Mouse (Mus musculus) hindbrain, embryonic 15.5 days (tissue): ENCODE measurements around the gene Pus10. TPM values are rescaled to one million over a fixed set of nuclear protein-coding genes. Genes with fewer than 3 reads are reported as not detected.
"Not testable (repeated sequence)": the region's sequence is repeated elsewhere in the genome, so short reads cannot be mapped to it uniquely, and the experiment has no call there.

Experiments
- ATAC-seq: fragments of 200-750 bp; cut with Nextera tagmentation; 2 replicates; pipeline ENCODE4 v1.8.0; 2017; ENCODE audit warnings: low read depth, moderate number of reproducible peaks, moderate TSS enrichment; ENCODE audit not compliant: low FRiP score
- H3K27ac ChIP-seq: fragments of 300-500 bp; sonication (generic); replicated peaks from 2 replicates; pipeline ENCODE4 v1.5.1; 2015; ENCODE audit warnings: mild to moderate bottlenecking, inconsistent platforms
- H3K27me3 ChIP-seq: fragments of 300-500 bp; sonication (generic); 2 replicates; pipeline ENCODE4 v1.6.1; 2015; ENCODE audit warnings: control low read depth, inconsistent platforms
- H3K36me3 ChIP-seq: fragments of 300-500 bp; sonication (generic); 2 replicates; pipeline ENCODE4 v1.6.1; 2015; ENCODE audit warnings: control low read depth, inconsistent platforms
- H3K4me1 ChIP-seq: fragments of 300-500 bp; sonication (generic); replicated peaks from 2 replicates; pipeline ENCODE4 v1.6.1; 2015; ENCODE audit warnings: control low read depth, inconsistent platforms
- H3K4me2 ChIP-seq: fragments of 300-500 bp; sonication (generic); 2 replicates; pipeline ENCODE4 v1.6.1; 2015; ENCODE audit warnings: moderate library complexity, mild to moderate bottlenecking, inconsistent platforms
- H3K4me3 ChIP-seq: fragments of 300-500 bp; sonication (generic); 2 replicates; pipeline ENCODE4 v1.5.1; 2015; ENCODE audit warnings: mild to moderate bottlenecking, inconsistent platforms
- H3K9ac ChIP-seq: fragments of 300-500 bp; sonication (generic); 2 replicates; pipeline ENCODE4 v1.6.1; 2015; ENCODE audit warnings: inconsistent platforms
- H3K9me3 ChIP-seq: fragments of 300-500 bp; sonication (generic); 2 replicates; pipeline ENCODE4 v1.6.1; 2016; ENCODE audit warnings: control low read depth, inconsistent platforms
- WGBS: fragments of 180-500 bp; shearing (Covaris S2); methylation state at CpG from one replicate; pipeline ENCODE4 v1.1.7; 2015; 5-methylcytosine and 5-hydroxymethylcytosine counted together
- polyA plus RNA-seq: library from polyadenylated mRNA; unstranded; fragments of >200 nt; fragmentation: Nextera tagmentation; extraction: Ambion mirVana; gene quantifications from 2 replicates; pipeline ENCODE4 v1.2.1, GENCODE M21; 2015

Gene Pus10
- polyA plus RNA-seq, 1 experiment from 2014 or later: 10.9 TPM

DNA sequence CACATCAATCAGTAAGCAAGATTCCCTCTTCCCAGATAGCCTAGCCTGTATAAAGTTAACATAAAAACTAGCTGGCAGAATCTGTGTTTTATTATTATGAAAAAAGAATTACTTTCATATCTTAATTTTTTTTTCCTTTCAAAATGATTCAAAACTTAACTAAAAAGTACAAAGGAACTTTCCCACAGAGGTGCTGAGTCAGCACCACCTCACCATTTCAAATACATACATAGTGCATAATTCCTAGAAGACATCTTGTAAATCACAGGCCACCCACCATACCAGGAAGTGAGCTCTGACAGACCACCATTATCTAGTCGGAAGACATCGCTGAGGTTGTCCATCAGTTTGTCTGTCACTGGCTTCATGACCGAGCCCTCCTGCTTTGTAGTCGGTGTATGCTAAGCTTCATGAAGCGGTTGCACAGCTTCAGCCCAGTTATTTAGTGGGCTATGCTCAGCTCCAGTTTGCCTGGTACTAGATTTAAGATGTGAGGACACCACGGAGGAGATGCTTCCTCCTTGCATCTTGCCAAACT lies 69.3 kb downstream of the Pus10 start:
- no peak overlapping the region for H3K9ac ChIP-seq
- peaks cover 12% of the 10 kb centered on the region for H3K36me3 ChIP-seq
- H3K4me3 ChIP-seq: no peak overlapping the region
- WGBS: 94% methylated on average over 6 of the region's 6 CpGs
- H3K4me2 ChIP-seq: no peak overlapping the region
- no peaks in the 10 kb centered on the region for H3K9me3 ChIP-seq
- no peaks in the 10 kb centered on the region for H3K4me1 ChIP-seq
- no peak for ATAC-seq
- no peak overlapping the region for H3K27ac ChIP-seq
- H3K27me3 ChIP-seq: no peaks in the 10 kb centered on the region

DNA sequence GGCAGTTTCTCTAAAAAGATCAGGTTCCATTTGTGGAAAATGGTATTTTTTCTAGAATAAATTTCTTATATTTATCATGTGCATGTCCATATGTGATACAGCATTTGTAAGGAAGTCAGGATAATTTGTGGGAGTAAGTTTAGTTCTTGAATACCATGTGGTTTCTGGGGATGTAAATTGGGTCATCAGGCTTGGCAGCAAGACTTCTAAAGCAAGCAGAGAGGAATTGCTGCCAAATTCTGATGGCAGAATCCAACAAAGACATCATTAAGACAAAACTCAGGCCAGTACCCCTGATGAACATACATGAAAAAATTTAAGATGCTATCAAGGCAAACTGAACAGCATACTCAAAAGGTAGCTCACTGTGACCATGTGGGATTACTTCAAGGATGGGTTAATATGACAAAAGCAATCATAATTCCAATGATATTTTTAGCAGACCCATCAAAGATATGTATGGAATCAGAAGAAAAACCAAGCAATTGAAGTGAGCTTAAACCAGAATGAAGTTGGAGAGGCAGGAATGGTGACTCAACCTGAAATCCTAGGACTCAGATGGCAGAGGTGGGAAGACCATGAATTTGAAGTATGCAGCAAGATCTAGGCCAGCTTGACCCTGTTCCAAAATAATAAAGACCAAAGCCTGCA lies 70.5 kb downstream of the Pus10 start:
- Histone ChIP-seq H3K4me1 (no peaks in the 10 kb centered on the region), H3K9ac (no peak overlapping the region), H3K27ac (no peak overlapping the region), H3K4me3 (no peak overlapping the region), H3K9me3 (no peaks in the 10 kb centered on the region), H3K4me2 (no peak overlapping the region), H3K27me3 (no peaks in the 10 kb centered on the region), H3K36me3 (peaks cover 9% of the 10 kb centered on the region)
- ATAC-seq: no peak

DNA sequence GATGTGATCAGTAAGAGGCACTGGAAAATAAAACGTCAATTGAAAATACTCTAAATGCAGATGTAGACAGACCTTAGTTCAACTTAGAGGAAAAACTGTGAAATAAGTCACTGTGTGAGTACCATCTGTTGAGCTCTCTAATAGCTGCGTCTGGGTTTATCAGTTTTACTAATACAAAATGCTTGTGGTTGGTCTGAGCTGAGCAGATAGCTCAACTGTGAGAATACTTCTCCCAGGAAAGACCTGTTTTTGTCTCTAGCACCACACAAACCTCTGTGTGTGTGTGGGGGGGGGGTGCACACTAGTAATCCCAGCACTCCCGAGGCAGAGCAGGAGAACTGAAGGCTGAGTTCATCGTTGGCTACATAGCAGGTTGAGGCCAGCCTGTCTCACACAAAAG lies 75.4 kb downstream of the Pus10 start:
- no peaks in the 10 kb centered on the region for H3K27me3 ChIP-seq
- H3K36me3 ChIP-seq: no peaks in the 10 kb centered on the region
- WGBS: 84% methylated on average over 4 of the region's 4 CpGs
- H3K27ac ChIP-seq: no peak overlapping the region
- H3K9me3 ChIP-seq: no peaks in the 10 kb centered on the region
- H3K9ac ChIP-seq: no peak overlapping the region
- no peak for ATAC-seq
- H3K4me3 ChIP-seq: no peak overlapping the region
- H3K4me2 ChIP-seq: no peak overlapping the region
- no peaks in the 10 kb centered on the region for H3K4me1 ChIP-seq

DNA sequence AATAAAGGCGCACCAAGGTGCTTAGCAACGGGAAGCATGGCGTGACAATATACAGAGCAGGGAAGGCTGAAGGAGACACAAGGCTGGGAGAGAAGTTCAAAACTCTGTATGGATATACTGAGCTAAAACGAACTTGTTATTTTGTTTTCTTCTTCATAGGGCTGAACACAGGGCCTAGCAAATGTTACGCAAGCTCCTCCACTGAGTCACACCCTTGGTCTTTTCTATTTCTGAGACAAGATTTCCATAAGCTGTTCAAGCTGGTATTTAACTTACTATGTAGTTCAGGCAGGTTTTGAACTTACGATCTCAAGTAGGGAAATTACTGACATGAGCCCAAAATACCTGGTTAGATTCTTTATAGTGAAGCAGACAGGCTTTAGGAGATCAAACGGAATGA lies 75.9 kb downstream of the Pus10 start:
- Histone ChIP-seq H3K4me1 (no peaks in the 10 kb centered on the region), H3K36me3 (no peaks in the 10 kb centered on the region), H3K27ac (no peak overlapping the region), H3K9ac (no peak overlapping the region), H3K4me3 (no peak overlapping the region), H3K9me3 (no peaks in the 10 kb centered on the region), H3K4me2 (no peak overlapping the region), H3K27me3 (no peaks in the 10 kb centered on the region)
- 94% methylated on average over 7 of the region's 7 CpGs for WGBS
- no peak for ATAC-seq

DNA sequence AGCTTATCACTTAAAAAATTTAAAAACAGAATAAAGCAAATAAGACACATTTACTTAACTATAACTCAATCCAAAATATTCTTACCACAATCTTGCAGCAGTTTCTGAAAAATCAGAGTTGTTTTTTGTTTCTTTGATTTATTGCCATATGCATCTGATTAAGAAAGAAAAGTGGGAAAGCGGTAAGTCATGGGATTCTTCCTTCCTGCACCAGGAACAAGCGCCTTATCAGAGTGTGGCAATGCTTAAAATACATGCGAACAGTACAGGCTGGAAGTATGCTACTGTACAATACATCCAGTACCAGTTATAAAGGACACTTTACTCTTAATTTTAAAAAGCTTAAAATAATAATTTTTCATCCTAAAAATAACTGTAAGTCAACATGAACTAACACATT lies 78.9 kb downstream of the Pus10 start:
- no peak overlapping the region for H3K4me3 ChIP-seq
- no peak for ATAC-seq
- H3K27ac ChIP-seq: no peak overlapping the region
- no peaks in the 10 kb centered on the region for H3K4me1 ChIP-seq
- no peaks in the 10 kb centered on the region for H3K36me3 ChIP-seq
- H3K9me3 ChIP-seq: no peaks in the 10 kb centered on the region
- no peaks in the 10 kb centered on the region for H3K27me3 ChIP-seq
- H3K9ac ChIP-seq: no peak overlapping the region
- no peak overlapping the region for H3K4me2 ChIP-seq
- WGBS: 96% methylated on average over 3 of the region's 3 CpGs

DNA sequence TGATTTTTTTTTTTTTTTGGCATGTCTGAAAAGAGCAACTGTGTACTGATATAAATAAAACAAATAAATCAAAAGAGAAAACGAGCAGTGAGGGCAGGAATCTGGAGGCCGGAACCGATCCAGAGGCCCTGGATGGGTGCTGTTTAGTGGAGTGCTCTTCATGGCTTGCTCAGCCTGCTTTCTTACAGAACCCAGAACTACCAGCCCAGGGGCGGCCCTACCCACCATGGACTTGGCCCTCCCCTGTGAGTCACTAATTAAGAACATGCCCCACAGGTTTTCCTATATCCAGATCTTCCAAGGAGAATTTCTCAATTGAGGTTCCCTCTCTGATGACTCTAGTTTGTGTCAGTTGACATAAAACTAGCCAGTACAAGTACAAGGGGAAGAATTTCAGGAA lies 80.6 kb downstream of the Pus10 start:
- H3K4me3 ChIP-seq: no peak overlapping the region
- H3K4me1 ChIP-seq: no peaks in the 10 kb centered on the region
- H3K27ac ChIP-seq: no peak overlapping the region
- WGBS: 88% methylated on average over 4 of the region's 4 CpGs
- no peak overlapping the region for H3K4me2 ChIP-seq
- H3K9me3 ChIP-seq: no peaks in the 10 kb centered on the region
- ATAC-seq: no peak
- H3K9ac ChIP-seq: no peak overlapping the region
- H3K27me3 ChIP-seq: no peaks in the 10 kb centered on the region
- no peaks in the 10 kb centered on the region for H3K36me3 ChIP-seq

DNA sequence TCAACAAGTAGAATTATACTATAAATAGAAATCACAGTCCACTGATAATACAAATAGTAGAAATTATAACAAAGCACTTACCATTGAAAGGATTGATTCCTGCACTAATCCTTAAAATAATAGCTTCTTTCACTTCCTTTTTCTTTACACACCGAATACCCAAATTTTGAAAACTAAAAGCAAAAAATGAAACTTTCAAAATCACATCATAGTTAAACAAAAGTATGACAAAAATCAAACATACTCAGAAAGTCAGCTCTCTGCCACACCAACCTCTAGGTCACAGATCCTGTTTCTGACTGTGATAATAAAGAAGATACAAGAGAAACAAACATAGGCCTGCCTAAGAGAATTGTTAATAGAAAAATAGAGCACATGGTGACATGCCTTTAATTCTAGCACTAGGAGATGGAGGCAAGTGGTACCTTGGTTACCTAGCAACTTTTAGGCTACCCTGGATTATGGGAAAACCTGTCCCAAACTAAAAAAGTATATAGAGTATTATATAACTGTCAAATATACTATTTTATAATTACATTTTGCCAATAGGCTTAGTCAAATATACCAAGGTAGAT lies 87.7 kb downstream of the Pus10 start:
- Histone ChIP-seq H3K4me3 (no peak overlapping the region), H3K36me3 (no peaks in the 10 kb centered on the region), H3K27ac (no peak overlapping the region), H3K4me1 (no peaks in the 10 kb centered on the region), H3K9ac (no peak overlapping the region), H3K27me3 (no peaks in the 10 kb centered on the region), H3K9me3 (no peaks in the 10 kb centered on the region), H3K4me2 (no peak overlapping the region)
- WGBS: 90% methylated on average over 1 of the region's 1 CpGs
- no peak for ATAC-seq

DNA sequence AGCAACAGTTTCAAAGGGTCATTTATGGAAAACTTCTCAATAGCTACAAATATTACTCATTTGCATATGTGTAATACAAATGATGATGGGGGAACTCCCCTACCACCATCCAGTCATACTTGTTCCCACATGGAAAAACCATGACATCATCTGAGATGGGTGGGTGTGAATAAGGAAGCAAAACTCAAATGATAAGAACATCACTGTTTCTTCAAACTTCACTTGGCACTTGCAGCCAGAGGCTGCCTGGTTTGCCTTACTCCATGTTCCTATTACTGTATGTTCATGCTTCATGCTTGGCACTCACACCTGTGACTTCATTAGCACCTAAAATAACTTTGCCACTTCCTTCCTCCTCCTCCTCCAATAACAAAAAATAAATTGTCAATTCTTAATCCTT lies 88.9 kb downstream of the Pus10 start:
- ATAC-seq: no peak
- Histone ChIP-seq H3K4me3 (no peak overlapping the region), H3K27ac (no peak overlapping the region), H3K36me3 (no peaks in the 10 kb centered on the region), H3K9ac (no peak overlapping the region), H3K4me1 (no peaks in the 10 kb centered on the region), H3K4me2 (no peak overlapping the region), H3K9me3 (no peaks in the 10 kb centered on the region), H3K27me3 (no peaks in the 10 kb centered on the region)

DNA sequence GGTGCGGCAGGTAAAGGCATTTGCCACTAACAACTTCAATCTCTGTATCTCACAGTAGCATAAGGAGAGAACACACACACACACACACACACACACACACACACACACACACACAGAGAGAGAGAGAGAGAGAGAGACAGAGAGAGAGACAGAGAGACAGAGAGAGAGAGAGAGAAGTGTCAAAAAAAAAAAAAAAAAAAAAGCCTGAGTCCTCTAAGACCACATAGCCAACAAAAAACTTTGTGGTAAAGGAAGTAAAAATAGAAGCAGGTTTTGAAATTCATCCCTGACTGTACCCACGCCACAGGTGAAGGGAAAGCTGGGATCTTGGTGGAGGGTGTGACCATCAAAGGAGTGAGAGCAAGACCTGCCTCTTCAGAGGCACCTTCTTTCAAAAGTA lies 92.7 kb downstream of the Pus10 start:
- no peak for ATAC-seq
- no peaks in the 10 kb centered on the region for H3K36me3 ChIP-seq
- no peak overlapping the region for H3K9ac ChIP-seq
- WGBS: 81% methylated on average over 2 of the region's 2 CpGs
- no peak overlapping the region for H3K27ac ChIP-seq
- H3K4me2 ChIP-seq: no peak overlapping the region
- no peaks in the 10 kb centered on the region for H3K9me3 ChIP-seq
- no peak overlapping the region for H3K4me3 ChIP-seq
- no peaks in the 10 kb centered on the region for H3K4me1 ChIP-seq
- H3K27me3 ChIP-seq: no peaks in the 10 kb centered on the region

DNA sequence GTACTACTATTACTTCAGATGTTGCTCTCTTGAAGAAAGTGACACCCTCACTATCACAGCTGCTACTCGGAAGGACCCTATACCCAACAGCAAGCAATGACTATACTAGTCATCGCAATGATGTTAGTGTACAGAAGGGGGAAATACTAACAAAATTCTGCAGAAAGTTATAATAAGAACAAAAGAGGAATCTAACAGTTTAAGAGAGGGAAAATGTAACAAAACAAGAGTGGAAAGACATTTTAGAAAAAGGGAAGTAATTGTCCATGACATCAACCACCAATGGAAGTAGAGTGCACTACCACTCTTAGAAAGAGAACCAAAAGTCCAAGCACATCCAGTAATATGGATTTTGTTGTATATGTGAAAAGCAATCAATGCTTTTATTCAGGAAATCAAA lies 97.2 kb downstream of the Pus10 start:
- 96% methylated on average over 2 of the region's 2 CpGs for WGBS
- no peaks in the 10 kb centered on the region for H3K36me3 ChIP-seq
- no peak overlapping the region for H3K4me2 ChIP-seq
- no peak for ATAC-seq
- no peaks in the 10 kb centered on the region for H3K9me3 ChIP-seq
- no peaks in the 10 kb centered on the region for H3K4me1 ChIP-seq
- no peak overlapping the region for H3K27ac ChIP-seq
- H3K27me3 ChIP-seq: no peaks in the 10 kb centered on the region
- H3K9ac ChIP-seq: no peak overlapping the region
- H3K4me3 ChIP-seq: no peak overlapping the region

DNA sequence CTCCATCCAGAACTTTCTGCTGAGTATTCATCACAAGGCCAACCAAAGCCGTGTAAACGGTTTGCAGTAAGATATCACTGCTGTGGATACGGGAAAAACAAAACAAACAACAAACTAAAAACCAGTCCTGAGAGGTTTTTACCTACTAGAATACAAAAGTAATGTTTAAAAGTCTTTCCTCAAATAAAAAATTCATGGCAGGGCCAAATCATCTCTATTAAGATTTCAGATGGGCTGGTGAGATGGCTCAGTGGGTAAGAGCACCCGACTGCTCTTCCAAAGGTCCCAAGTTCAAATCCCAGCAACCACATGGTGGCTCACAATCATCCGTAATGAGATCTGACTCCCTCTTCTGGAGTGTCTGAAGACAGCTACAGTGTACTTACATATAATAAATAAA lies 101.9 kb downstream of the Pus10 start:
- H3K4me3 ChIP-seq, H3K27me3 ChIP-seq, H3K4me2 ChIP-seq, ATAC-seq, H3K9me3 ChIP-seq, H3K27ac ChIP-seq, H3K36me3 ChIP-seq, H3K9ac ChIP-seq: not testable (repeated sequence)
- peaks cover 10% of the 10 kb centered on the region for H3K4me1 ChIP-seq
- 84% methylated on average over 5 of the region's 5 CpGs for WGBS

DNA sequence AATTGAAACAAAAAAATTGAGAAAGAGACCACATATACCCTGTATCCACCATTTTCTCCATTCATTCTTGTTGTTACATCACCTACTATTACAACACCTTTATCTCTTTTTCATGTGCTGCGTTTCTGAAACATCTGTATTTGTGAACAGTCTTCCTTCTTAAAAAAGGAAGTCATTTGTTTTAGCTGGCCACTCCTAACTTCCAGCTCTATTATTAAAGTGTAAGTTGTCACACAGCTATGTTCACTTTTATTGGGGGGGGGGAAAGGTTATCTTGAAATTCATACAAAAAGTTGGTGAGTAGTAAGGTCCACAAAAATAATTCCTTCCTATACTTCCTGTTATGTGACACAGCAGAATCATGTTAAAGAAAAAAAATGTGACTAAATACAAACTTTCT lies 102.5 kb downstream of the Pus10 start:
- Histone ChIP-seq H3K27ac (no peak overlapping the region), H3K4me1 (peaks cover 10% of the 10 kb centered on the region), H3K9ac (no peak overlapping the region), H3K4me3 (no peak overlapping the region), H3K36me3 (no peaks in the 10 kb centered on the region), H3K4me2 (no peak overlapping the region), H3K9me3 (no peaks in the 10 kb centered on the region), H3K27me3 (peaks cover 6% of the 10 kb centered on the region; the same call in 1 of the 2 replicates)
- 85% methylated on average over 1 of the region's 1 CpGs for WGBS
- no peak for ATAC-seq

DNA sequence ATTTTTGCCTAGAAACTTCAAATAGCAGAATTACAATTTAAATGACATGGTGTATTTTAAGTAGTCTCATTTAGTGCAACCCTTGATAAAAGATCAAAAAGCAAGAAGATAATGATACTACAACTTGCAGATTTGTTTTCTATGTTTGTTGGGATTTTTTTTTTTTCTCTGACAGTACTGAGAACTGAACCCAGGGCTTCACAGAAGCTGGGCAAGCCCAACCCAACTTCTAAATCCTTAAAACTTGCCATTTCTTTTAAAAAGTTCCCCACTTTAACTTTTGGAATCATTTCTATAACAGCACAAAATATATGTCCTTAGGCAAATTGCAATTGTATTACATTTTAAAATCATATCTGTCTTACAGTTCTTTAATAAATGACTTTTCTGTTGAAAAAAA lies 103.6 kb downstream of the Pus10 start:
- Histone ChIP-seq H3K4me3 (no peak overlapping the region), H3K9me3 (no peaks in the 10 kb centered on the region), H3K27ac (no peak overlapping the region), H3K4me1 (peaks cover 10% of the 10 kb centered on the region), H3K36me3 (no peaks in the 10 kb centered on the region), H3K4me2 (no peak overlapping the region), H3K27me3 (peaks cover 9% of the 10 kb centered on the region; the same call in 1 of the 2 replicates), H3K9ac (no peak overlapping the region)
- ATAC-seq: no peak
